Mouse (Mus musculus) spleen, postnatal 10 days (tissue): ENCODE measurements around the gene Fam228a.
"Not testable (repeated sequence)": the region's sequence is repeated elsewhere in the genome, so short reads cannot be mapped to it uniquely, and the experiment has no call there.

ENCODE experiments used
- DNase-seq, 2 experiments: peaks; one replicate each; pipeline ENCODE4 v3.0.0; 2021 to 2022; ENCODE audit warnings: low spot score in 2 of 2

Gene Fam228a

GRCm38 (mm10) chr12:4719066-4719761, 19.0 kb downstream of the Fam228a start:
- DNase-seq: no peak

DNA sequence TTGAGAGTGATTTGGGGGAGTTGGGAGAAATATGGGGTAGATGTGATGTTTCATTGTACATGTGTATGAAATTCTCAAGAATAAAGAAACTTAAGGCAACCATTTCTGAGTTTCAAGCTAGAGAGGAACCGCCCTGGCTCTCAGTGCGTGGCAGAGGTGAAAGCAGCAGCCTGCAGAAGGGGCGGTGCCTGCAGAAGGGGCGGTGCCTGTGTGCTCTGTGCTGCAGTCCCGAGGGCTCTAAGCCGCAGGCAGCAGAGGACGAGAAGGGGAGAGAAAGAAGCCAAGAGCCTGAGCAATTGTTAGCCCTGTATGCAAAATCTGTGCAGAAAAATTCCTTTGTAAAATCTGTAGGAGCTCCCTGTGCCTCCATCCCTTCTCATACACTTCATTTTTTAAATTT, 20.8 kb downstream of the Fam228a start:
- DNase-seq: peak in 1 of 2 experiments; percentile 74

DNA sequence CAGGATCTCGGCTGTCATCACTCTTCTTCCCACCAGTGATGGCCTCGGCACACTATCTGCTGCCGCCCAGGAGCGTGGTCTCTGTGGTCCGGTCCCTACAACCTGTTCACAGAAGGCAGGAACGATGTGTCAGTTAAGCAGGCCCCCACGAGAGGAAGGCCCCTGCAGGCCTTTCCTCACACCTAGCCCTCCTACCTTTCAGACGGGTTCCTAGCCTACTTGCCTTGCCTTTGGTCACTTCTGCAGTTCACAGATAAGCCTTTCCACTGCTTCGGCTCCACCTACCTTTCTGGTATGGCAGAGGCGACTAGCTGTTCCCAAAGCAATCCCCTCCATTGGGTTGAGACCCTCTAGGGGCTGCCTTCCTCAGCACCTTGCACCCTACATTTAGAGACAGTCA, 22.6 kb downstream of the Fam228a start:
- DNase-seq: no peak

- no peak for DNase-seq
Observed at GRCm38 (mm10) chr12:4713361-4713760, 24.9 kb downstream of the Fam228a start.

DNA sequence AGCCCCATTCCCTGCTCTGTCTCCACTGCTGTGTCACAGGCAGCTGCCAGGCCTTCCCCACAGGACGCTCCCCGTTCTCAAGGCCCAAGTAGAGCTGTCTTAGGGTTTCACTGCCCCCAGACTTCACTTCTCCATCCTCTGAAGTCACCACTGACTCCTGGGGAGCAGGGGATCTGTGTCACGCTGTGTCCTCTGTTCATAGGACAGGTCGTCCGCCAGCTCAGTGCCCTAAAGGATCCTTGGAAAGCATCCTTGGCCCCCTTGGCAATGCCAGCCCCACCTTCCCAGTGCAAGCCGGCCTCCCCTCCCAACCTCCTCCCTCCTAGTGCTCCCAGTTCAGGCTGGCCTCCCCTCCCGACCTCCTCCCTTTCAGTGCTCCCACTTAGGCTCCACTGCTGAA, 28.3 kb downstream of the Fam228a start:
- no peak for DNase-seq

- DNase-seq: no peak
Observed at GRCm38 (mm10) chr12:4708881-4709604, 29.2 kb downstream of the Fam228a start.

- DNase-seq: no peak
Observed at GRCm38 (mm10) chr12:4708296-4708695, 29.9 kb downstream of the Fam228a start.

DNA sequence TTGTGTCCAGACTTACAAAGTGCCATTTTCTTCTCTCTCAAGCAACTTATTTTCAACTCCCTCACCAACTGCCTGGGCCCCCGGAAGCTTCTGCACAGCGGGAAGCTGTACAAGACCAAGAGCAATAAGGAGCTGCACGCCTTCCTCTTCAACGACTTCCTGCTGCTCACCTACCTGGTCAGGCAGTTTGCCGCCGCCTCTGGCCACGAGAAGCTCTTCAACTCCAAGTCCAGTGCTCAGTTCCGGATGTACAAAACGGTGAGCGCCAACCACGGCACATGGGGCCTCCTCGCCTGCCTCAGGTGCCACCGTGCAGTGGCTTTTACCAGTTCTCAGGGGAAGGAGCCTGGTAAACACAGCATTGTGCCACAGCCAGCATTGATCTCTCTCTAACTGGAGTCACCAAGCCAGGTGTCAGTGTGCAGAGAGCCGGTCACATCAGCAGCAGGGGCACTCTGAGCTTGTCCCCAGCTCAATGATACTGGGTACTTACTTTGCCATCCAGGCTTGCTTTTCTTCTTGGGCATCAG, 30.7 kb downstream of the Fam228a start:
- no peak for DNase-seq

- DNase-seq: no peak
Observed at GRCm38 (mm10) chr12:4706901-4707300, 31.3 kb downstream of the Fam228a start.

DNA sequence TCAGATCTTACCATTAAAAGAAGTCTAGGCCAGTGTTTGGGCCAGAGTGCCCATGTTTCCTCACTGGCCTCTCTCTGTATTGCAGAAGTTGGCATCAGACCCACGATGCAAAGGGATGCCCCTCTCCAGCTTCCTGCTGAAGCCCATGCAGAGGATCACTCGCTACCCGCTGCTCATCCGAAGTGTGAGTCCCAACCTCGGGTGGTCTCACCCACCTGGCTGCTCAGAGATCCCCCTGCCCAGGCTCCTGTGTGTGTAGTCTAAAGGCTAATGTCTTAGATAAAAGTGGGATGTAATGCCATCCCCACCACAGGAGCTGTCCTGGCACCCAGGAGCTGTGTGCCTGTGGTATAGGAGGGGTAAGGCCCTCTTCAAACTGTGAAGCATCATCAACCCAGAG, 32.1 kb downstream of the Fam228a start:
- DNase-seq: no peak

DNA sequence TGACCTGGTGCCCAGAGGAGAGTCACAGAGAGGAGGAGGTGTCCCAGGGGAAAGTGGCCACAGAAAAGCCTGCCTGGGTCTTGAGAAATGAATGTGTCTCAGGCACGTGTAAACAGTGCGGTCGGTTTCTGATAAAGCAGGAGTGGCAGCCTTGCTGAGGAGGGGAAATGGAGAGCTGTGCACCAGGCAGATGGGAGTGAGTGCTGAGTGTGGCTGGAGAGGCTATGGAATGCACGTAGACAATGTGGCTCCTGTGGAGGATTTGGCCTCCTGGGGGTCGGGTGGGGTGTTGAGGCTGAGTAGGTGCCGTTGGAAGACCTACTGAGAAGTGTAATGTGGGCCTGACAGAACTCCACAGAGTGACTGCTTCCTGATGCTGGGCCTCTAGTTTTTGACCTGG, 32.6 kb downstream of the Fam228a start:
- not testable (repeated sequence) for DNase-seq

- DNase-seq: no peak
Observed at GRCm38 (mm10) chr12:4694534-4694933, 43.7 kb downstream of the Fam228a start.

DNA sequence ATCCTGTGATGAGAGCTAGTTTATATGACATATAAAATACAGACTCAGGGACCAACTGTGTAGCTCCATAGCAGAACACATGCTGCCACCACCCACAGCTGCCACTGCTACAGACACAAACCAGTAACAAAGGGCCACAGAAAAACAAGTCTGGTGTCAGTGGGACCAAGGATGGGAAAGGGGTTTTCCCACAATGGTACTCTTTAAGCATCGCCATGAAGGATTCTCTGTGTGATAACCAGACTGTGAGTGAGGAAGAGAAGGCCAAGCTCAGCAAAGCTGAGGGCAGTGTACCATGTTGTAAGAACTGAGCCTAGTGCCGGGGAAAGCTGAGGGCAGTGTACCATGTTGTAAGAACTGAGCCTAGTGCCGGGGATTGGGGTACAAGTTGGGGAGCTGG, 47.0 kb downstream of the Fam228a start:
- DNase-seq: no peak

DNA sequence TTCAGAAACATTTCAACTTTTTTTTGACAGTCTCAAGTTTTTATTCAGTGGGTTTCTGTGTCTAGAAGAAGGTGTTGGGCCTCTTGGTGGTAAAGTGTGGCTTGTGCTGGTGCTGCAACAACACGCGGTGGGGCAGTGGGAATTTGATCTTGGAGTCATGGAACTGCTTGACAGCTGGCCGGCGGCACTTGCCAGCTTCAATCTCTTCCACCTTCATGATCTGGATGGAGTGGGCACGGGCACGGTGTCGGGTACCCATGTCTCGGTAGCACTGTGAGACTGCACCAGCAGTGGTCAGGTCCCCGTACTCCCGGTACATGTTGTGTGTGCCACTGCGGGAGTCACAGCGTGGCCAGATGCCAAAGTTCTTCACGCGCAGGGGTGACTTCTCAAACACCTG, 48.9 kb downstream of the Fam228a start:
- no peak for DNase-seq

GRCm38 (mm10) chr12:4688386-4688785, 49.8 kb downstream of the Fam228a start:
- no peak for DNase-seq

- DNase-seq: no peak
Observed at GRCm38 (mm10) chr12:4685441-4685840, 52.8 kb downstream of the Fam228a start.

GRCm38 (mm10) chr12:4679971-4680370, 58.3 kb downstream of the Fam228a start:
- peak; percentile 19 to 42 for DNase-seq

DNA sequence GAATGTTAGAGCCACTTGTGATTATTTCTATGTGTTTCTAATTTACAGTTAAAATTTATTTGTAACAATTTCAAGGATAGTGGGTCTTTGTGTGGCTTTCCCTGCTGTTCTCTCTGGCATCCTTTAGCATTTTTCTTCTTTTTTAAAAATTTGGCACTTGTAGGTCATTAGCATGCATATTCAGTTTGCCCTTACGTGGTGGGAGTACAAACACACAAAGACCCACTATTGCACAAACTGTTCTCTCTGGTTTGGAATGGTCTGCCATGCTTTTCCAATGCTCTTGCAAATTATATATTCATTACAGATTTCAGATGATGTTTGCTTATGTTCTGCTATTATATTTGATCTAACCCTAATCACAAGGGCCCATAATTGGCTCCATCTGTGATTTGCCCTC, 61.9 kb downstream of the Fam228a start:
- no peak for DNase-seq

- DNase-seq: no peak
Observed at GRCm38 (mm10) chr12:4665675-4666037, 72.6 kb downstream of the Fam228a start.

DNA sequence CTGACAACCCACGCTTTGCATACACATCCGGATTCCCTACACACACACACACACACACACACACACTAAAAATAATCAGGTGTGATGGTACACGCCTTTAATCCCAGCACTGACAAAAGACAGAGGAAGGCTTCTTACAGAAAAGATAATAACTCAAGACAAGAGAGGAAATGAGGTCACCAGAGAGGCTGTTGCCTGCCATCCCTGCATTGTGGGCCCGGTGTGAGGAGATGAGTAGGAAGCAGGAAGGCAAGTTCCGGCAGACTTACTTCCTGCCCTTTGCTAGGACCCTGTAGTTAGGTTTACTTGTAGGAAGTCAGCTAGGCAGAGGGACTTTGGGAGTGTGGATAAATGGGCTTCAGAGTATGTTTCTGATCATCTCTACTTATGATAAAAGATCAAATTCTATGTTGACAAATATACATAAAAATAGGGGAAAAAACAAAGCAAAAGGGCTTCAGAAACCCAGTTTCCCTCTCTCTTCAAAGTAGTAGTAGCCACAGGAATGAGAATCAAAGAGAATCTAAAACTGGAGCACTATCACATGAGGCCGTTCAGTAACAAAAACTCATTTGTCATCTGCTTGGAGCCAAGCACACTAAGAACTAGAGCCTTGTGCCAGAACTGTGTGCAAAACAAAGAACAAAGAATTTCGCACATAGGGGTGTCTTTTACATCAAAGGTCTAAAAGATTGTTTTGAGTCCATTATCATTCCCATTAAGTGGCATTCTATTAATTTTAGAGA, 73.1 kb downstream of the Fam228a start:
- DNase-seq: no peak
